Mouse (Mus musculus) MEL (cell line): ENCODE results near the gene Igf1r.

Experiments
- CTCF ChIP-seq, 3 experiments: IDR thresholded peaks in 2 of 3; conservative IDR thresholded peaks in 1 of 3; 2 replicates each; pipeline ENCODE4 v1.5.1; 2011 to 2012; ENCODE audit warnings: low read length in 3 of 3, low read depth in 2 of 3, mild to moderate bottlenecking in 2 of 3, improper control_type of control experiment in 1 of 3, inconsistent platforms in 1 of 3, mixed read lengths in 1 of 3, moderate library complexity in 1 of 3; ENCODE audit not compliant: control insufficient read depth in 1 of 3, insufficient read depth in 1 of 3, poor library complexity in 1 of 3, severe bottlenecking in 1 of 3
- EP300 ChIP-seq, 2 experiments: IDR thresholded peaks; 2 replicates each; pipeline ENCODE4 v1.6.1; 2011; ENCODE audit warnings: improper control_type of control experiment in 2 of 2, low read length in 2 of 2, low read depth in 1 of 2, mild to moderate bottlenecking in 1 of 2
- GATA1 ChIP-seq: IDR thresholded peaks from 2 replicates; pipeline ENCODE4 v1.6.1; 2011; ENCODE audit warnings: low read depth, low read length, improper control_type of control experiment
- HCFC1 ChIP-seq: IDR thresholded peaks from 2 replicates; pipeline ENCODE4 v1.6.1; 2012; ENCODE audit warnings: low read depth, mild to moderate bottlenecking, inconsistent platforms, low read length, improper control_type of control experiment, moderate library complexity
- MAFK ChIP-seq: IDR thresholded peaks from 2 replicates; pipeline ENCODE4 v1.6.1; 2011; ENCODE audit warnings: low read depth, mild to moderate bottlenecking, low read length, improper control_type of control experiment, borderline replicate concordance
- MAX ChIP-seq: IDR thresholded peaks from 2 replicates; pipeline ENCODE4 v1.6.1; 2011; ENCODE audit warnings: low read length, improper control_type of control experiment
- MEF2A ChIP-seq: IDR thresholded peaks from 2 replicates; pipeline ENCODE4 v1.6.1; 2014; ENCODE audit warnings: low read depth, mild to moderate bottlenecking, inconsistent platforms, low read length, improper control_type of control experiment; ENCODE audit not compliant: poor library complexity, insufficient replicate concordance, severe bottlenecking; ENCODE audit errors: extremely low read depth
- MYC ChIP-seq: IDR thresholded peaks from 2 replicates; pipeline ENCODE4 v1.6.1; 2011; ENCODE audit warnings: low read depth, mild to moderate bottlenecking, low read length, improper control_type of control experiment, moderate library complexity
- POLR2A ChIP-seq, 2 experiments: IDR thresholded peaks; 2 replicates each; pipeline ENCODE4 v1.6.1; 2011 to 2012; ENCODE audit warnings: low read length in 2 of 2, mild to moderate bottlenecking in 2 of 2, control low read depth in 1 of 2, improper control_type of control experiment in 1 of 2, low read depth in 1 of 2, moderate library complexity in 1 of 2; ENCODE audit not compliant: control insufficient read depth in 1 of 2, insufficient read depth in 1 of 2, poor library complexity in 1 of 2
- RCOR1 ChIP-seq: IDR thresholded peaks from 2 replicates; pipeline ENCODE4 v1.6.1; 2012; ENCODE audit warnings: low read depth, mild to moderate bottlenecking, inconsistent platforms, low read length, improper control_type of control experiment
- ZC3H11A ChIP-seq: IDR thresholded peaks from 2 replicates; pipeline ENCODE4 v1.6.1; 2012; ENCODE audit warnings: low read depth, mild to moderate bottlenecking, inconsistent platforms, low read length, improper control_type of control experiment
- ZMIZ1 ChIP-seq: IDR thresholded peaks from 2 replicates; pipeline ENCODE4 v1.6.1; 2012; ENCODE audit warnings: low read depth, mild to moderate bottlenecking, inconsistent platforms, low read length, improper control_type of control experiment, moderate library complexity
- ZNF384 ChIP-seq: IDR thresholded peaks from 2 replicates; pipeline ENCODE4 v1.6.1; 2012; ENCODE audit warnings: low read depth, mild to moderate bottlenecking, inconsistent platforms, low read length, improper control_type of control experiment

- TF ChIP-seq MAX (no peak), CTCF (IDR thresholded peaks at IDR 0.05 in 2 of 3, conservative IDR thresholded peaks at IDR 0.05 in 1 of 3; ENCODE audit: control insufficient read depth in 1 of 3, insufficient read depth in 1 of 3, low read depth in 2 of 3, low read length in 3 of 3, poor library complexity in 1 of 3, severe bottlenecking in 1 of 3) (no peak), HCFC1 (no peak), MYC (no peak), RCOR1 (no peak), EP300 (IDR thresholded peaks at IDR 0.05; ENCODE audit: low read depth in 1 of 2, low read length in 2 of 2) (no peak), ZC3H11A (no peak), MAFK (no peak), POLR2A (IDR thresholded peaks at IDR 0.05; ENCODE audit: control insufficient read depth in 1 of 2, insufficient read depth in 1 of 2, low read depth in 1 of 2, low read length in 2 of 2, poor library complexity in 1 of 2) (no peak), MEF2A (no peak), ZNF384 (no peak), GATA1 (no peak), ZMIZ1 (no peak)
These were observed 100.5 kb downstream of the Igf1r start for GRCm38 (mm10) chr7:68053002-68053624.
